Mouse (Mus musculus) kidney, embryonic 14.5 days (tissue): ENCODE results near the gene Gramd1b. TPM values are rescaled to one million over a fixed set of nuclear protein-coding genes. Genes with fewer than 3 reads are reported as not detected.

Experiments
- ATAC-seq: fragments of 200-750 bp; cut with Nextera tagmentation; 2 replicates; pipeline ENCODE4 v1.8.0; 2017; ENCODE audit warnings: moderate number of reproducible peaks, mild to moderate bottlenecking, moderate TSS enrichment, moderate library complexity; ENCODE audit not compliant: low FRiP score, low TSS enrichment
- H3K27ac ChIP-seq: fragments of 300-500 bp; sonication (generic); 2 replicates; pipeline ENCODE4 v1.5.1; 2014; ENCODE audit warnings: low read depth, mild to moderate bottlenecking, low read length, moderate library complexity, mixed read lengths
- H3K27me3 ChIP-seq: fragments of 300-500 bp; sonication (generic); 2 replicates; pipeline ENCODE4 v1.6.1; 2014; ENCODE audit warnings: mild to moderate bottlenecking, low read length; ENCODE audit not compliant: control insufficient read depth, insufficient read depth
- H3K36me3 ChIP-seq: fragments of 300-500 bp; sonication (generic); 2 replicates; pipeline ENCODE4 v1.6.1; 2014; ENCODE audit warnings: low read length, mixed read lengths; ENCODE audit not compliant: control insufficient read depth, insufficient read depth
- H3K4me1 ChIP-seq: fragments of 300-500 bp; sonication (generic); 2 replicates; pipeline ENCODE4 v1.6.1; 2014; ENCODE audit warnings: low read length, mixed read lengths; ENCODE audit not compliant: control insufficient read depth, insufficient read depth
- H3K4me2 ChIP-seq: fragments of 300-500 bp; sonication (generic); replicated peaks from 2 replicates; pipeline ENCODE4 v1.6.1; 2014; ENCODE audit warnings: low read depth, mild to moderate bottlenecking, low read length
- H3K4me3 ChIP-seq: fragments of 300-500 bp; sonication (generic); 2 replicates; pipeline ENCODE4 v1.5.1; 2014; ENCODE audit warnings: mild to moderate bottlenecking, low read length
- H3K9ac ChIP-seq: fragments of 300-500 bp; sonication (generic); 2 replicates; pipeline ENCODE4 v1.6.1; 2014; ENCODE audit warnings: low read depth, mild to moderate bottlenecking, low read length, moderate library complexity
- H3K9me3 ChIP-seq: fragments of 300-500 bp; sonication (generic); 2 replicates; pipeline ENCODE4 v1.6.1; 2016; ENCODE audit warnings: low read length; ENCODE audit not compliant: control insufficient read depth
- WGBS: fragments of 180-500 bp; shearing (Covaris S2); extraction: QIAGEN DNeasy Blood & Tissue Kit; methylation state at CpG from one replicate; pipeline ENCODE4 v1.1.7; 2014; 5-methylcytosine and 5-hydroxymethylcytosine counted together
- polyA plus RNA-seq: library from polyadenylated mRNA; unstranded; fragments of >200 nt; fragmentation: Nextera tagmentation; extraction: Ambion mirVana; gene quantifications from 2 replicates; pipeline ENCODE4 v1.2.1, GENCODE M21; 2014

The Gramd1b gene
- polyA plus RNA-seq, 1 experiment from 2014 or later = 7.4 TPM

DNA sequence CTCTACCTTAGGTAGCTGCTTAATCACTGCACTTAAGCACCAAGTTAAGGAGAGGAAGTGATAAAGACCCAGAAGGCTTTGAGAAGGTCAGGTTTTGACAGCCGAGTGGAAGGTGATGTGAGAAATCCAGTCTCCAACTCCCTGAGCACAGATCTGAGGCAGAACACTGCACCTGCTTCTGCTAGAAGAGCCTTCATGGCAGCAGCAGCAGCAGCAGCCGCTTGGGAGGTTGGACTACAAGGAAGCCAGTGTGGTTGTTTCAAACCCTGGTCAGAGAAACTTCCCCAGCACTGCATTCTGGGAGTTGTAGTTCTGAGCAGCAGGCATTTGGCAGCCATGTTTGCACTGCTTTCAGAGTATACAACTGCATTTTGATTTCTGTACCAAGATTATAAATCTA lies 134.1 kb downstream of the Gramd1b start:
- Histone ChIP-seq H3K4me2 (peak overlapping the region; percentile 24), H3K9ac (no peak overlapping the region), H3K27me3 (no peaks in the 10 kb centered on the region), H3K9me3 (no peaks in the 10 kb centered on the region), H3K36me3 (no peaks in the 10 kb centered on the region), H3K4me1 (peaks cover 8% of the 10 kb centered on the region; the same call in 1 of the 2 replicates), H3K4me3 (no peak overlapping the region), H3K27ac (no peak overlapping the region; the same call in 1 of the 2 replicates)
- ATAC-seq = peak; percentile 58; the same call in 1 of the 2 replicates
- WGBS = 25% methylated on average over 2 of the region's 2 CpGs

- Histone ChIP-seq H3K9me3 (no peaks in the 10 kb centered on the region), H3K27me3 (no peaks in the 10 kb centered on the region), H3K27ac (no peak overlapping the region), H3K36me3 (no peaks in the 10 kb centered on the region), H3K9ac (no peak overlapping the region), H3K4me1 (peaks cover 17% of the 10 kb centered on the region), H3K4me2 (no peak overlapping the region), H3K4me3 (no peak overlapping the region)
- 88% methylated on average over 2 of the region's 2 CpGs for WGBS
- no peak for ATAC-seq
Observed at GRCm38 (mm10) chr9:40396171-40396570, 135.0 kb downstream of the Gramd1b start.

DNA sequence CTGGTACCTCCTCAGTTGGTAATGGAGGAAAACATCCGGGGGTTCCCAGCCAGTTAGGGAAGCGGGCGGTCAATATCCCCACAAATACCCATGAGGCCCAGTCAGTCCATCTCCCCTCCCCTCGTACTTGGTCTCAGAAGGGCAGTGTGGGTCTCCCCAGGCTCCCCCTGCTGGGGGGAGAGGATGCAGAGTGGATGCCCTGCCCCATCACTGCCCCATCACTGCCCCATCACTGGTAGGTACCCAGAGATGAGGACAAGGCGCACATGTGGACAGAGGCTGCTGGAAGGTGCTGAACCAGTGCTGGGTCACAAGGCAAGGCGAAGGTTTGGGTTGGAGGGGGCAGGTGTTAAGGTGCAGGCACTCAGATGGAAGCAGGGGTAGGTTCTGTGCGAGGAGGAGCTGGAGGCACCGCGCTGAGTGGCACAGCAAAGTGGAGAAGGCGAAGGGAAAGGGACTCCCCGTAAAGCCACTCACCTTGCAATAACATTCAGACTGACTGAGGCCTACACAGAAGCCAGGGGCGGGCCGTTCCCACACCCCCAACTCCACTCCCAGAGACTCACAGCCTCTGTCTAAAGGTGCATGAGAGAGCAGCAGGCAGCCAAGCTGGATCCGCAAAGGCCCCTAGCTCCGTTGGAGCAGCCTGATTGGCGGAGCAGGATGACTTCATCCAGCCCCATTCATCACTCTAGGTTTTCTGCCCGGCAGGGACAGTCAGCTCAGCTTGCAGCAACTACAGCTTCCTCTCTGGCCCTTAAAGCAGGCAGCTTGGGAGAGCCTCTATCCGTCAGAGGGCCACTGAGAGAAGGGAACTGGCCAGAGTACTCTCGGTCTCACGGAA lies 139.1 kb downstream of the Gramd1b start:
- H3K9me3 ChIP-seq = no peaks in the 10 kb centered on the region
- WGBS = 24% methylated on average over 20 of the region's 20 CpGs
- peak; percentile 84 for ATAC-seq
- H3K9ac ChIP-seq = peak overlapping the region; percentile 18; the same call in 1 of the 2 replicates
- H3K4me1 ChIP-seq = peaks cover 22% of the 10 kb centered on the region
- H3K27me3 ChIP-seq = no peaks in the 10 kb centered on the region
- peak overlapping the region; percentile 41 for H3K4me2 ChIP-seq
- no peak overlapping the region; the same call in 1 of the 2 replicates for H3K4me3 ChIP-seq
- peak overlapping the region; percentile 52; the same call in 1 of the 2 replicates for H3K27ac ChIP-seq
- H3K36me3 ChIP-seq = no peaks in the 10 kb centered on the region

- Histone ChIP-seq H3K27ac (no peak overlapping the region; the same call in 1 of the 2 replicates), H3K9ac (peak overlapping the region; percentile 18; the same call in 1 of the 2 replicates), H3K4me3 (no peak overlapping the region), H3K9me3 (no peaks in the 10 kb centered on the region), H3K4me1 (peaks cover 22% of the 10 kb centered on the region), H3K4me2 (peak overlapping the region; percentile 41), H3K27me3 (no peaks in the 10 kb centered on the region), H3K36me3 (no peaks in the 10 kb centered on the region)
- peak; percentile 18; the same call in 1 of the 2 replicates for ATAC-seq
- WGBS = 61% methylated on average over 17 of the region's 17 CpGs
Observed at GRCm38 (mm10) chr9:40391359-40391758, 139.8 kb downstream of the Gramd1b start.

DNA sequence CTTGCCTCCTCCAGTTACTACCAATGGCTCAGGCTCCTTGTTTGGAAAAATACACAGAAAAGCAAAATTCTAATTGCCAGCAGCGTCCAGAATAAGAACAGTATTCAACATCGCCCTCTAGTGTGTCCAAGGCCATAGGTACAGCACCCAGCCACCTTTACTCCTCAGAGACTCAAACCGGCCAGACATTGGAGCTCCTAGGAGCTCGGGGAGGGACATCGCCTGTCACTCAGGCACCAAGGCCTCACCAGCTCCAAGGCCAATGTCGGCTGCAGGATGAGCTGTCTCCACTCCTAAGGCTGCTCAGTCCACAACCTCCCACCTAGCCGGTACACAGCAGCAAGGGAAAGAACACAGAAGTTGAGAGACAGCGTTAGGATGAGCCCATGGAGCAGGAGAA lies 140.3 kb downstream of the Gramd1b start:
- H3K36me3 ChIP-seq = no peaks in the 10 kb centered on the region
- H3K9ac ChIP-seq = peak overlapping the region; percentile 18; the same call in 1 of the 2 replicates
- no peak overlapping the region for H3K4me3 ChIP-seq
- H3K27ac ChIP-seq = no peak overlapping the region
- peak; percentile 56; the same call in 1 of the 2 replicates for ATAC-seq
- H3K4me2 ChIP-seq = no peak overlapping the region
- peaks cover 22% of the 10 kb centered on the region for H3K4me1 ChIP-seq
- H3K9me3 ChIP-seq = no peaks in the 10 kb centered on the region
- H3K27me3 ChIP-seq = no peaks in the 10 kb centered on the region
- 33% methylated on average over 8 of the region's 8 CpGs for WGBS

DNA sequence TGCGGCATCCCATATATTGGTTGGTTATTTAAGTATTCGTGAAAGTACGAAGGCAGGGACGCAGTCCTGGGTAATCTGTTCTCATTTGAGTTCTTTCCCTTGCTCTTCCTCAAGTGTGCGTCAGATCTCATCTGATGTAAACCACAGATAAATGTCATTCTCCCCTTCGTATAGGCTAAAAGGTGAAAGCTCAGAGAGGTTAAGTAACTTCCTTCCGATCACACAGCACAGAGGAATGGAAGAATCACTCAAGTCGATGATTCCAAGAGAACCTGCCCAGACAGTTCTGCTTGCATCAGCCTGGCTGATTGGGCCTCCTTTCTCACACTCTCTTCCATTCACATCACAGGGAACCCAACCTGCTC lies 140.8 kb downstream of the Gramd1b start:
- Histone ChIP-seq H3K4me1 (peaks cover 22% of the 10 kb centered on the region), H3K9me3 (no peaks in the 10 kb centered on the region), H3K27ac (no peak overlapping the region), H3K4me2 (no peak overlapping the region), H3K9ac (no peak overlapping the region), H3K27me3 (no peaks in the 10 kb centered on the region), H3K36me3 (no peaks in the 10 kb centered on the region), H3K4me3 (no peak overlapping the region)
- ATAC-seq = no peak
- WGBS = 91% methylated on average over 8 of the region's 8 CpGs

GRCm38 (mm10) chr9:40389669-40390395 lies 141.4 kb downstream of the Gramd1b start:
- no peak overlapping the region for H3K9ac ChIP-seq
- H3K9me3 ChIP-seq = no peaks in the 10 kb centered on the region
- no peak overlapping the region for H3K4me3 ChIP-seq
- no peak for ATAC-seq
- no peaks in the 10 kb centered on the region for H3K36me3 ChIP-seq
- WGBS = 83% methylated on average over 8 of the region's 8 CpGs
- H3K27me3 ChIP-seq = no peaks in the 10 kb centered on the region
- no peak overlapping the region for H3K27ac ChIP-seq
- H3K4me1 ChIP-seq = peaks cover 22% of the 10 kb centered on the region
- no peak overlapping the region for H3K4me2 ChIP-seq

DNA sequence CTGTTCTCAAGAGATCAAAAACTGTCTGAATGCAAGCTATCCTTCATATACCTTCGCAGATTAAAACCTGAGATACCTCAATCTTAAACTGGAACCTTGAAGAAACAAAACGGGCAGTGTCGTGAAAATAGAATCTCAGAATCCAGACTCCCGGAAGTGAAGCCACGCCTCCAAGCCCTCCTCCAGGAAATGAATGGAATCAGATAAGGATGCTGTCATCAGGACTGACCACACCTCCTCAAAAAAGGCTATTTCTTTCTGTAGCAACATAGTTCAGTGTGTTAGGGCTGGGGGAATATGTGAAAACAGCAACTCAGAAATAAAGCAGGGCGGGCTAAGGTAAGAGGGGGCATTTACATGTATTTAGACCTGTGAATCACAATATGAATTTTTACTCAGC lies 142.0 kb downstream of the Gramd1b start:
- WGBS = 77% methylated on average over 6 of the region's 6 CpGs
- no peaks in the 10 kb centered on the region for H3K9me3 ChIP-seq
- H3K4me3 ChIP-seq = no peak overlapping the region
- no peak overlapping the region for H3K4me2 ChIP-seq
- H3K4me1 ChIP-seq = peaks cover 22% of the 10 kb centered on the region
- H3K27me3 ChIP-seq = no peaks in the 10 kb centered on the region
- H3K36me3 ChIP-seq = no peaks in the 10 kb centered on the region
- no peak for ATAC-seq
- no peak overlapping the region for H3K27ac ChIP-seq
- H3K9ac ChIP-seq = no peak overlapping the region

- no peak overlapping the region for H3K4me3 ChIP-seq
- H3K27ac ChIP-seq = no peak overlapping the region
- no peak overlapping the region for H3K9ac ChIP-seq
- no peak overlapping the region for H3K4me2 ChIP-seq
- no peaks in the 10 kb centered on the region for H3K27me3 ChIP-seq
- no peak for ATAC-seq
- no peaks in the 10 kb centered on the region for H3K36me3 ChIP-seq
- no peaks in the 10 kb centered on the region for H3K9me3 ChIP-seq
- H3K4me1 ChIP-seq = peaks cover 4% of the 10 kb centered on the region
- WGBS = 86% methylated on average over 5 of the region's 5 CpGs
Observed at GRCm38 (mm10) chr9:40384781-40385180, 146.4 kb downstream of the Gramd1b start.
